Mouse (Mus musculus) G1E (cell line): ENCODE measurements around the gene Psip1.

Experiments used
- CTCF ChIP-seq: IDR thresholded peaks from 2 replicates; pipeline ENCODE4 v1.5.1; 2012; ENCODE audit warnings: low read depth, low read length, inconsistent platforms, mixed read lengths
- GATA2 ChIP-seq: IDR thresholded peaks from 2 replicates; pipeline ENCODE4 v1.6.1; 2012; ENCODE audit warnings: low read depth, low read length, inconsistent platforms, borderline replicate concordance
- POLR2AphosphoS5 ChIP-seq: IDR thresholded peaks from 2 replicates; pipeline ENCODE4 v1.6.1; 2012; ENCODE audit warnings: low read depth, low read length, inconsistent platforms; ENCODE audit not compliant: insufficient replicate concordance

GRCm38 (mm10) chr4:83412060-83412459, 74.2 kb downstream of the Psip1 start:
- no peak for TF ChIP-seq POLR2AphosphoS5
- no peak for TF ChIP-seq CTCF
- no peak for TF ChIP-seq GATA2
